Mouse (Mus musculus) forebrain, embryonic 16.5 days (tissue): ENCODE results near the gene Tut4. TPM values are rescaled to one million over a fixed set of nuclear protein-coding genes. Genes with fewer than 3 reads are reported as not detected.

ENCODE experiments used
- ATAC-seq: fragments of 200-750 bp; cut with Nextera tagmentation; 2 replicates; pipeline ENCODE4 v1.8.0; 2017; ENCODE audit warnings: mild to moderate bottlenecking, moderate library complexity
- H3K27ac ChIP-seq: fragments of 300-500 bp; sonication (generic); 2 replicates; pipeline ENCODE4 v1.5.1; 2014; ENCODE audit warnings: low read length, control low read depth
- H3K27me3 ChIP-seq: fragments of 300-500 bp; sonication (generic); replicated peaks from 2 replicates; pipeline ENCODE4 v1.6.1; 2014; ENCODE audit warnings: low read length; ENCODE audit not compliant: control insufficient read depth, insufficient read depth
- H3K36me3 ChIP-seq: fragments of 300-500 bp; sonication (generic); 2 replicates; pipeline ENCODE4 v1.6.1; 2014; ENCODE audit not compliant: control insufficient read depth, insufficient read depth
- H3K4me1 ChIP-seq: fragments of 300-500 bp; sonication (generic); replicated peaks from 2 replicates; pipeline ENCODE4 v1.6.1; 2014; ENCODE audit warnings: low read length; ENCODE audit not compliant: control insufficient read depth, insufficient read depth
- H3K4me2 ChIP-seq: fragments of 300-500 bp; sonication (generic); 2 replicates; pipeline ENCODE4 v1.6.1; 2014; ENCODE audit warnings: mild to moderate bottlenecking, low read length, control low read depth
- H3K4me3 ChIP-seq: fragments of 300-500 bp; sonication (generic); replicated peaks from 2 replicates; pipeline ENCODE4 v1.5.1; 2014; ENCODE audit warnings: mild to moderate bottlenecking, low read length, control low read depth
- H3K9ac ChIP-seq: fragments of 300-500 bp; sonication (generic); replicated peaks from 2 replicates; pipeline ENCODE4 v1.6.1; 2014; ENCODE audit warnings: low read depth, low read length, control low read depth
- H3K9me3 ChIP-seq: fragments of 300-500 bp; sonication (generic); 2 replicates; pipeline ENCODE4 v1.6.1; 2016; ENCODE audit warnings: low read length; ENCODE audit not compliant: control insufficient read depth
- WGBS: fragments of 180-500 bp; shearing (Covaris S2); extraction: QIAGEN DNeasy Blood & Tissue Kit; methylation state at CpG from one replicate; pipeline ENCODE4 v1.1.7; 2014; 5-methylcytosine and 5-hydroxymethylcytosine counted together
- polyA plus RNA-seq: library from polyadenylated mRNA; unstranded; fragments of >200 nt; fragmentation: Nextera tagmentation; extraction: Ambion mirVana; gene quantifications from 2 replicates; pipeline ENCODE4 v1.2.1, GENCODE M21; 2015

Tut4 gene
- polyA plus RNA-seq, 1 experiment from 2014 or later: 66.1 TPM

GRCm38 (mm10) chr4:108482776-108483175 lies 23.6 kb downstream of the Tut4 start:
- no peak for ATAC-seq
- no peaks in the 10 kb centered on the region for H3K27me3 ChIP-seq
- H3K9me3 ChIP-seq: no peaks in the 10 kb centered on the region
- no peak overlapping the region for H3K9ac ChIP-seq
- no peaks in the 10 kb centered on the region for H3K4me1 ChIP-seq
- H3K27ac ChIP-seq: no peak overlapping the region
- no peak overlapping the region for H3K4me3 ChIP-seq
- H3K36me3 ChIP-seq: peaks cover 20% of the 10 kb centered on the region
- no peak overlapping the region for H3K4me2 ChIP-seq

GRCm38 (mm10) chr4:108484230-108484629 lies 25.0 kb downstream of the Tut4 start:
- no peak for ATAC-seq
- no peaks in the 10 kb centered on the region for H3K9me3 ChIP-seq
- H3K4me3 ChIP-seq: no peak overlapping the region
- 65% methylated on average over 4 of the region's 4 CpGs for WGBS
- no peak overlapping the region for H3K4me2 ChIP-seq
- H3K9ac ChIP-seq: no peak overlapping the region
- no peaks in the 10 kb centered on the region for H3K27me3 ChIP-seq
- H3K4me1 ChIP-seq: no peaks in the 10 kb centered on the region
- H3K36me3 ChIP-seq: peaks cover 18% of the 10 kb centered on the region
- H3K27ac ChIP-seq: no peak overlapping the region

GRCm38 (mm10) chr4:108503023-108503422 lies 43.8 kb downstream of the Tut4 start:
- H3K27ac ChIP-seq: no peak overlapping the region
- no peak overlapping the region for H3K9ac ChIP-seq
- no peak overlapping the region for H3K4me2 ChIP-seq
- H3K4me3 ChIP-seq: no peak overlapping the region
- H3K36me3 ChIP-seq: peaks cover 12% of the 10 kb centered on the region
- 88% methylated on average over 2 of the region's 2 CpGs for WGBS
- ATAC-seq: no peak
- H3K4me1 ChIP-seq: no peaks in the 10 kb centered on the region
- H3K9me3 ChIP-seq: no peaks in the 10 kb centered on the region
- H3K27me3 ChIP-seq: no peaks in the 10 kb centered on the region

- Histone ChIP-seq H3K27ac (no peak overlapping the region), H3K4me3 (no peak overlapping the region), H3K9me3 (no peaks in the 10 kb centered on the region), H3K9ac (no peak overlapping the region), H3K27me3 (no peaks in the 10 kb centered on the region), H3K4me1 (no peaks in the 10 kb centered on the region), H3K4me2 (no peak overlapping the region), H3K36me3 (peaks cover 12% of the 10 kb centered on the region)
- ATAC-seq: no peak
- 94% methylated on average over 2 of the region's 2 CpGs for WGBS
Measured at GRCm38 (mm10) chr4:108539701-108540100, 80.5 kb downstream of the Tut4 start.

- 81% methylated on average over 1 of the region's 1 CpGs for WGBS
- H3K4me3 ChIP-seq: no peak overlapping the region
- ATAC-seq: no peak
- H3K27me3 ChIP-seq: no peaks in the 10 kb centered on the region
- H3K4me1 ChIP-seq: no peaks in the 10 kb centered on the region
- H3K36me3 ChIP-seq: peaks cover 32% of the 10 kb centered on the region
- no peak overlapping the region for H3K9ac ChIP-seq
- no peak overlapping the region for H3K4me2 ChIP-seq
- no peak overlapping the region for H3K27ac ChIP-seq
- no peaks in the 10 kb centered on the region for H3K9me3 ChIP-seq
Measured at GRCm38 (mm10) chr4:108565026-108565425, 105.8 kb downstream of the Tut4 start.

- Histone ChIP-seq H3K4me2 (no peak overlapping the region), H3K4me3 (no peak overlapping the region), H3K27me3 (no peaks in the 10 kb centered on the region), H3K36me3 (peaks cover 20% of the 10 kb centered on the region), H3K4me1 (peaks cover 6% of the 10 kb centered on the region), H3K9me3 (no peaks in the 10 kb centered on the region), H3K27ac (no peak overlapping the region), H3K9ac (no peak overlapping the region)
- no peak for ATAC-seq
- 96% methylated on average over 3 of the region's 3 CpGs for WGBS
Measured at GRCm38 (mm10) chr4:108572644-108573043, 113.4 kb downstream of the Tut4 start.

- peak; percentile 99 for ATAC-seq
- H3K4me3 ChIP-seq: peak within 1 kb of the TSS; percentile 72
- H3K4me1 ChIP-seq: peaks cover 20% of the 10 kb centered on the region
- peak within 1 kb of the TSS; percentile 62 for H3K9ac ChIP-seq
- no peaks in the 10 kb centered on the region for H3K9me3 ChIP-seq
- no peaks in the 10 kb centered on the region for H3K27me3 ChIP-seq
- WGBS: under 1% methylated on average over 64 of the region's 64 CpGs
- H3K27ac ChIP-seq: peak within 1 kb of the TSS; percentile 69
- peak within 1 kb of the TSS; percentile 96 for H3K4me2 ChIP-seq
- H3K36me3 ChIP-seq: peaks cover 4% of the 10 kb centered on the region; the same call in 1 of the 2 replicates
Measured at GRCm38 (mm10) chr4:108578840-108579742, 119.9 kb downstream of the Tut4 start, which contains the start of the genes Prpf38a and Orc1. Gene Prpf38a, minus strand, starts transcription at chr4:108579336. Gene Orc1, plus strand, starts transcription at chr4:108579423.

GRCm38 (mm10) chr4:108579743-108580411 lies 120.7 kb downstream of the Tut4 start:
- peaks cover 4% of the 10 kb centered on the region; the same call in 1 of the 2 replicates for H3K36me3 ChIP-seq
- H3K27ac ChIP-seq: no peak overlapping the region
- peak overlapping the region; percentile 72 for H3K4me3 ChIP-seq
- H3K27me3 ChIP-seq: no peaks in the 10 kb centered on the region
- peak overlapping the region; percentile 57 for H3K9ac ChIP-seq
- H3K4me2 ChIP-seq: peak overlapping the region; percentile 96
- no peaks in the 10 kb centered on the region for H3K9me3 ChIP-seq
- ATAC-seq: no peak
- peaks cover 20% of the 10 kb centered on the region for H3K4me1 ChIP-seq
- under 1% methylated on average over 16 of the region's 16 CpGs for WGBS

GRCm38 (mm10) chr4:108593376-108593775 lies 134.2 kb downstream of the Tut4 start:
- H3K4me3 ChIP-seq: no peak overlapping the region
- no peak for ATAC-seq
- no peaks in the 10 kb centered on the region for H3K36me3 ChIP-seq
- no peak overlapping the region for H3K4me2 ChIP-seq
- no peaks in the 10 kb centered on the region for H3K4me1 ChIP-seq
- H3K27ac ChIP-seq: no peak overlapping the region
- H3K9ac ChIP-seq: no peak overlapping the region
- 93% methylated on average over 2 of the region's 2 CpGs for WGBS
- no peaks in the 10 kb centered on the region for H3K27me3 ChIP-seq
- H3K9me3 ChIP-seq: no peaks in the 10 kb centered on the region
